Mouse (Mus musculus): ENCODE data around the gene Chd9. TPM values are rescaled to one million over a fixed set of nuclear protein-coding genes. Genes with fewer than 3 reads are reported as not detected.

The Chd9 gene
- total RNA-seq (2021) = 10 to 100 TPM; 68.7 to 93.5 TPM
- long read RNA-seq, experiment 1, transcript Chd9-206 (3 exons, 759 nt) = major isoform, 10 of 24 reads
- long read RNA-seq, experiment 1, partial matches to known transcripts = 2 of 24 reads
- long read RNA-seq, experiment 1, other reads (novel, unspliced or antisense) = 11 of 24 reads
- long read RNA-seq, experiment 2, partial matches to known transcripts = 0 of 20 reads
- long read RNA-seq, experiment 2, other reads (novel, unspliced or antisense) = 18 of 20 reads

GRCm38 (mm10) chr8:90828181-90828986, at the start of gene Chd9:
Gene Chd9 (plus strand): TSS chr8:90828352.
- peak; percentile 97 for DNase-seq

- no peak for DNase-seq
Observed at GRCm38 (mm10) chr8:90791616-90792015, 36.5 kb upstream of the Chd9 start.

GRCm38 (mm10) chr8:90793710-90794109, 34.4 kb upstream of the Chd9 start:
- peak; percentile 72 to 82 for DNase-seq

DNA sequence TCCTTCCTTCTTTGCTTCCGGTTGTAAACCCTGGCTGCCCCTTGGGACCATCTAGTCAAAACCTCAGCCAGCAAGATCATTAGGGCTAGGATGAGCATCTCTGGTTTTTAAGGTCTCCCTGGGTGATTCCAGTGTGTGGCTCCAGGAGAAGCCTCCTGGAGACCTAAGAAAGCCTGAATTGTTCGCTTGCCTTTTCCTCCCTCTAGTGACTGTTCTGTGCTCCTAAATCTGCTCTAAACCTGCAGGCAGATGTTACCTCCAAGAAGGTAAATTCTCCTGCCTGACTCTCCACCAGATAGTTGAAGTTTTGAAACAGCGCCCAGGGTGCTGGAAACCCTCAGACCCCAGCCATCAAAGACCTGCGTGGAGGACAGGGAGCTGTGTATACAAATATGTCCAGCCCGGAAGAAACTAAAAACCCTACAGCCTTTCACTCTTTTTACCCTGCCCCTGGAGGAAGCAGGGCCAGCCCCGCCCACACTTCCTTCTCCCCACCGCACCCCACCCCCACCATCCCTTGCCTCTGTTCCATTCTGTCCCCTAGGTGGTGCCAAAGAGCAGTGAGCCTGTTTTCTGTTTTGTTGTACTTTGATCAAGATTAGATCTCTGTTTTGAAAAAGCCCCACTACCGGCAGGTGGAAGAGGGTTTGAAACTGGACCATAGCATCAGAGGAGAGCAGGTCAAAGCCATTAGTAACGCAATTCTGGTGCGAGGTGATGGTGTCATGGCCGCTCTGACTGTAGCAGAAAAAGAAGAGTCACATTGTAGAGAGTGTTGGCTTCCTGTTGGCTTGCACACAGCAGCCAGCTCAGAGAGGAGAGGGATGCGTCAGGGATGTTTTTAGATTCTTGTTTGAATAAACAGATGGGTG, 32.9 kb upstream of the Chd9 start:
- peak; percentile 66 to 82 for DNase-seq

GRCm38 (mm10) chr8:90799473-90799872, 28.7 kb upstream of the Chd9 start:
- DNase-seq = no peak

- DNase-seq = no peak
Observed at GRCm38 (mm10) chr8:90813602-90814320, 14.4 kb upstream of the Chd9 start.

- no peak for DNase-seq
Observed at GRCm38 (mm10) chr8:90816061-90816882, 11.9 kb upstream of the Chd9 start.

DNA sequence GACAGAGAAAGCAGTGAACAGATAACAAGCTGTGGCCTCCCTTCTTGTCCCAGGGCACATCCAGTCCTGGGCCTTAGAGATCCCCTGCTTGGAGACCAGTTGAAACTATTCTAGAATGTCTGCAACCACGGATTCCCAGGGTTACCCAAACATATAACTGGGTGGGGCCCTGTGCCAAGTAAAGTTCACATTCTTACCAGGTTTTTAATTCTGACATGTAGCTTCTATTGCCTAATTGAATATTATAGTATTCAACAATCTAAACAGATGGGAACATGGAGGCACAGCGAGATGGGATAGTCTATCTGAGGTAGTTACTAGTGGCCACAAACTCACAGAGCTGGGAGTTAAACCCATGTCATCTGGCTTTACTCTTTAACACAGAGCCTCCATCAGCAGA, 10.9 kb upstream of the Chd9 start, which contains the start of gene Gm19935:
Gm19935 (minus strand) TSS at position 101 of the 400 bp plus-strand sequence.
- DNase-seq = no peak

DNA sequence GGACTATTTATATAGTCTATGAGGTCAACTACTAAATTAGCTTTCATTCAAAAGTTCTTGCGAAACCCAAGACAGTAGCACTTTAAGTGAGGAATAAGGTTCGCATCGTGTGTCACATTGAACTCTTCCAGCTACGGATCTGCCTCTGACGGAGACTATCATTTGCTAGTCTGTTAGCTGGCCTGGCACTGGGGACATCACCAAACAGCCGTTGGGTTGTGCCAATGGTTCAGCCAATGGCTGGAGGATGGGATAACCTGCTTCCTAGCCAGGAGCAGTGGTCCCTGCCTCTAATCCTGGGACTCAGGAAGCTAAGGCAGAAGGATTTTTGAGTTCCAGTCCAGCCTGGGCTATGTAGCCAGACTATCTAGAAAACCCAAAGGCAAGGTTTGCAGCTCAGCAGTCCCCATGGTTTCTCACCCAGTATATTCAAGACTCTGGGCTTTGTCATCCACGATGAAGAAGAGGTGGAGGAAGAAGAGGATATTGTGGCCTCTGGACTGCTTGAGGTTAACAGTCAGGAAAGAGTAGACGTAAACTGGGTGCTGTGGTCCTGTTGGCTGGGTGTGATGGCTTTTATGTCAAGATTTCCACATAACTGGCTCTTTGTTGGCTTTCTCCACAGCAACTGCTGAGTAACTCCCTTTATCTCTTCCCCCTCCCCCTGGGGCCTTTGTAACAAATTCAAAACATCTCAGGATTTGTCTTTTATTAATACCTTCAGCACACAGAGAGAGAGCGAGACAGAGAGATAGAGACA, 8.4 kb upstream of the Chd9 start:
- no peak for DNase-seq

DNA sequence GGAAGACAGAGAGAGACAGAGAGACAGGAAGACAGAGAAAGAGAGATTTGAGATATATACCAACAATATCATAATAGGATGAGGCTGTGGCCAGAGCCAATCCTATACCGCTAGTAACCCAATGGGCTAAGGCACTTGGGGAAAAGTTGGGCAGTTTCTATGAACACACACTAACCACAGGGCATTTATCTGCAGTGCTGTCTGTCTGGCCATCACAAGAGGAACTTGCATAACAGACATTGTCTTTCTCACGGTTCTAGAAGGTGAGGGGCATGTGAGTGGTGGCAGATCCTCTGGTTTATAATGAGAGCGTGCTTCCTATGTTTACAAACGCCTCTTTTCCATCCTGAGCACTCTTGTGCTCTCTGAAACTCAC, 7.8 kb upstream of the Chd9 start:
- DNase-seq = no peak

DNA sequence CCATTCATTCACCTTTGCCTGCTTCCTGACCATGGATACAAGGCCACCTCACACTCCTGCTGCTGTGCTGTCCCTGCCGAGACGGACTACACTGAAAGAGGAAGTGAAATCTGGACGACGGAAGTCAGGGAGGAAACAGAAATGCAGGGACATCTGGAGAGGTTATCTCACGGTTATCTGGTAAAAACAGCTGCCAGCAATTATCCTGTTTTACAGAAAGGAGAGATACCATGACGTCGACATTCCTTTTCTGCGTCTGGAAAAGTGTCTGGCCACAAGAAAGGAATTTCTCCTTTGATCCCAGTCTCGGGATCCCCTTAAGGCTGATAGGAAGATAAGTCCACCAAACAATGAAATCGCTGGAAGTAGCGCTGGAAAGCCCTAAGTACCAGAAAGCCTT, 5.7 kb upstream of the Chd9 start:
- peak; percentile 17 to 30 for DNase-seq

- DNase-seq = no peak
Observed at GRCm38 (mm10) chr8:90825459-90825871, 2.7 kb upstream of the Chd9 start.

GRCm38 (mm10) chr8:90828987-90829740, 1.0 kb downstream of the Chd9 start:
- DNase-seq = no peak

DNA sequence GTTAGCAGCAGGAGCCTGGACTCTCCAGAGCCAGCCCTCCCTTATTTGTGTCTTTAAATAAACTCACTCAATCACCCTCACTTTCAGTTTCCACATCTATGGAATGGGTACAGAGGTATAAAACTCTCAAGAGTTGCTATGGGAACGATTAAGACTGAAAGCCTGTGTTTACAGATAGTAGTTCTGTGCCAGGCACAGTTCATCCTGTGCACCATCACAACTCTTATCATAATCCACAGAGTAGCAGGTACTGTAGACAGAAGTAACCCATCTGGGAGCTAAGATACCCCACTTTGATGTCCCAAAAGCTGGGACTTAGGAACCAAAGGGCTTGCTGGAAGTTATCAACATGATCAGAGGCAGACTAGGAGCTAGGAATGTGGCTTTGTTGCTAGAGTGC, 1.7 kb downstream of the Chd9 start:
- no peak for DNase-seq

GRCm38 (mm10) chr8:90830980-90831379, 2.8 kb downstream of the Chd9 start:
- no peak for DNase-seq

DNA sequence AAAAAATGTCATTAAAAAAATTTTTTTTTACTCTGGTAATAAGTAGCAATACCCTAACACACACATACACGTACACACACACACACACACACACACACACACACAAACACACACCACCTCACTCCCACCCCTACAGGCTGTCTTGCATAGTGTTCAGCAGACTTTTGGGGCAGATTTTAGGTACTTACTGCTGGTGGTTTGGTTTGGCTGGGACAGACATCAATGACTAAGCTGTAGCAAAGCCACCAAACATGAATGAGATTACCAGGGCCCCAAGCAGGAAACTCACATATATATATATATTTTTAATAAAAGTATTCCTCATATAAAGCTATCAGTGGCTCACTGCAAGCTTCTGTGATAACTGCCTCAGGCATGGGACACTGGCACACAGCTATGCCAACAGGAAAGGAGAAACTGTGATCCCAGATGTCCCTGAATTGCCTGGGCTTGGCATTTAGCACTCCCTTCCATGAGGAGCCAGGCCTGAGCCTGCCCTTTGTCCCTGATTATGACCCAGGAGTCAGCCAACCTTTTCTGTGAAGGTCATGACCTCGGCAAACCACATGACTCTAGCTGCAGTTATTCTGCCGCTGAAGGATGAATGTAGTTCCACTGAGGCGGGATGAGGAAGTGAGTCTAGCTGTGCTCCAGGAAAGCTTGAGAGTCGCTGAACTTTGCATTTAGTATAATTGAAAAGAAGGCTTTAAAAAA, 4.6 kb downstream of the Chd9 start:
- DNase-seq = peak; percentile 55 to 71

DNA sequence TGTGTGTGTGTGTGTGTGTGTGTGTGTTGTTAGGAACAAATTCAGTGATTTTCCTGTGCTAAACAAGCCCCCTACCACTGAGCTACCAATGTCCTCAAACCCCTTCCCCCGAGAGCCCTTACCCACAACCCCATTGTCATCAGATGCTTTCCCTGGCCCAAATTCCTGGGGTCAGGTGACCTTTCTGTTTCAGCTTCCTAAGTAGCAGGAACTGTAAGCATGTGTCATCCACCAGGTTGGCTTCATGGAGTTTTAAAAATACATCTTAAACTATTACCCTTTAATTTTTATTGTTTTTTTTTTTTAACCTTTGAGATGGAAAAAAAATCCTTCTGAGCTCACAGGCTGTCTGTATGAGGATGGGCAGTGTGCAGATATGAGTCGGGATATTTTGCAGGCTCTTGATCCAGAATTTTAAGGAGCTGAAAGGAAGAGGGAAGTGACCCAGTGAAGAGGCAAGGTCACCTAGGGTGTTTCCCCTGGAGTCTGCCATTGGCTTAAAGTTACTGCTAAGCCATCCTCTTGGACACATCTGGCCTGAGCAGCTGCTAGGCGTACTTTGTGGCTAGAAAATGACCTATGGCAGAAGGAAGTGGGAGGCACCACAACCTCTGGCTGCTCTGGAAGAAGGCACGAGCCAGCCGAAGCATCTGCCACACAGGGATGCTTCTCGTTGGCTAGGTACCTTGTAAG, 5.6 kb downstream of the Chd9 start:
- DNase-seq = no peak

DNA sequence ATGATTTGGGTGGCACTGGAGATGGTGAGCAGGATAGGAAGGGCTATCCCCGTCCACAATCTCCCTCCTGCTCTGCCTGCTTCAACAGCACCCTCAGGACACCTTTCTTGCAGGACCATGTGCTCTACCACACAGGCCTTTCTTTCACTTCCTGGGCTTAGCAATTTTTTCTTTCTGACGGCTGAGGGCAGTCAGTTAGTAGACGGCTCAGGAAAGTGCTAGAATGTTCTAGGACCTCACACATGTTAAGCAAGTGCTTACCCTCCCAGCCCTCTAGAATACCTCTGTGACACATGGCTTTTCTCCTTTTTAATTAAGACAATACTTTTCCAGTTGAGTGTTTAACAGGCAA, 6.1 kb downstream of the Chd9 start:
- DNase-seq = no peak
